Mouse (Mus musculus): ENCODE data around the gene Ptpn18. TPM values are rescaled to one million over a fixed set of nuclear protein-coding genes. Genes with fewer than 3 reads are reported as not detected.

Gene Ptpn18
- total RNA-seq, 1 experiment from 2014 or later, result 186 TPM

- ATAC-seq (replicated peaks in 1 of 2; ENCODE audit: insufficient read depth in 1 of 2, low FRiP score in 2 of 2, low TSS enrichment in 1 of 2, low read depth in 1 of 2, poor library complexity in 2 of 2, severe bottlenecking in 2 of 2), result peak in 1 of 2 experiments; percentile 54; a peak in 1 of 4 replicates
These were observed 31.9 kb downstream of the Ptpn18 start for GRCm38 (mm10) chr1:34491480-34491879.

GRCm38 (mm10) chr1:34502991-34503390, 43.4 kb downstream of the Ptpn18 start:
- ATAC-seq (replicated peaks in 1 of 2; ENCODE audit: insufficient read depth in 1 of 2, low FRiP score in 2 of 2, low TSS enrichment in 1 of 2, low read depth in 1 of 2, poor library complexity in 2 of 2, severe bottlenecking in 2 of 2), result no peak

DNA sequence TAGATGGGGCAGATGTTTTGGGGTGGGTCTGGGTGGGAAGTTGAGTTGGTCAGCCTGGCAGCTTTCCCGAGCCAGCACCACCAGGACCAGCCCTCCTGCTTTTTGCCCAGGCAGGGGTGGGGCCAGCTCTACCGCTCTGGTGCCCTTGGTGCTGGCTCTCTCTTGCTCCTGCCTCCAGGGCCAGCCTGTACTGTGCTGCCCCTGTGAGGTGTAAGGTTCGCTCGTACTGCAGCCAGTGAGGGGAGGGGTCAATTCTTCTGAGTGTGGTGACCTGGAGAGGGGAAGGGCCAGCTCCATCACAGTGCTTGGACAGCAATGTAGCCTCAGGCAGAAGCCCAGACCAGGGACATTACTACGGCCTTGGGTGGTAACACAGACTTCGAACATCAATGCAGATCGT, 45.7 kb downstream of the Ptpn18 start:
- ATAC-seq (replicated peaks in 1 of 2; ENCODE audit: insufficient read depth in 1 of 2, low FRiP score in 2 of 2, low TSS enrichment in 1 of 2, low read depth in 1 of 2, poor library complexity in 2 of 2, severe bottlenecking in 2 of 2), result no peak

DNA sequence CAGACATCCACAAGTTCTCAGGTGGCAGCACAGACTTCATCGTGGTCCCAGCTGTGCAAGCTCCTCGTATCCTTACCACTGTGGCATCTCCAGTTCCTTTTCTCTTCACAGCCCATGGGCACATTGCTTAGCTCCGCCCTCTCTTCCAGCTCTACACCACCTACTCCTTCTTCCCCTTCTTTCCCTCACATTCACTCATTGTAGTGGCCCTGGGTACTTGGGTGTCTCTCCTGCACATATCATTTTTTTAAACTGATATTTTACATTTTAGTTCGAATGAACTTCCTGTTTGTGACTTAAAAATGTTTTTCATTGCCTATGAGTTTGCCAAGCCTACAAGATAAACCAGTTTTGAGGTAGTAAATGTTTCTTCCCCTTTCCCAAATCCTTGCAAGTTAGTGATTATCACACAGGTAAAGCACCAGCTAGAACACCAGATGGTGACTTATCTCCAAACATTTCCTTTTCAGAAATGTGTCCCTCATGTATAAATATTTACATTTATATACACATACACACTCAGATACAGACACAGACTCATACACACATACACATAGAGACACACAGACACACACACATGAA, 46.5 kb downstream of the Ptpn18 start:
- peak; percentile 23 to 37; a peak in 2 of 4 replicates for ATAC-seq (replicated peaks in 1 of 2; ENCODE audit: insufficient read depth in 1 of 2, low FRiP score in 2 of 2, low TSS enrichment in 1 of 2, low read depth in 1 of 2, poor library complexity in 2 of 2, severe bottlenecking in 2 of 2)

- ATAC-seq (replicated peaks in 1 of 2; ENCODE audit: insufficient read depth in 1 of 2, low FRiP score in 2 of 2, low TSS enrichment in 1 of 2, low read depth in 1 of 2, poor library complexity in 2 of 2, severe bottlenecking in 2 of 2), result no peak
These were observed 48.4 kb downstream of the Ptpn18 start for GRCm38 (mm10) chr1:34507986-34508385.

- peak; percentile 88 to 91 for ATAC-seq (replicated peaks in 1 of 2; ENCODE audit: insufficient read depth in 1 of 2, low FRiP score in 2 of 2, low TSS enrichment in 1 of 2, low read depth in 1 of 2, poor library complexity in 2 of 2, severe bottlenecking in 2 of 2)
These were observed 51.0 kb downstream of the Ptpn18 start for GRCm38 (mm10) chr1:34510575-34510981.

DNA sequence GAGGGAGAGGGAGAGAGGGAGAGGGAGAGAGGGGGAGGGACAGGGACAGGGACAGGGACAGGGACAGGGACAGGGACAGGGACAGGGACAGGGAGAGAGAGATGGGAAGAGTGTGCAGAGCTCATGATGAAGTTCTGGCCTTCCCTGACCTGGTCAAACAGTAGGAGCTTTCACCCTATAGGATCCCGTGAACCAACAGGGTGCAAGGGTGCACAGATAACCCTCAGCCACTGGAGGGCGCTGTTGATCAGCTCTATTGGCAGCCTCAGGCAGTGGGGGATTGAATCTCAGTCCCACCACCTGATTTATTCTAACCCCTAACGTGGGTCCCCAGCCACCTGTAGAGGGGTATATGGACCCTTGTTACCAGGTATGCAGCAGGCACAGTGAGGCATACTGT, 51.5 kb downstream of the Ptpn18 start:
- ATAC-seq (replicated peaks in 1 of 2; ENCODE audit: insufficient read depth in 1 of 2, low FRiP score in 2 of 2, low TSS enrichment in 1 of 2, low read depth in 1 of 2, poor library complexity in 2 of 2, severe bottlenecking in 2 of 2), result peak; percentile 64 to 68

DNA sequence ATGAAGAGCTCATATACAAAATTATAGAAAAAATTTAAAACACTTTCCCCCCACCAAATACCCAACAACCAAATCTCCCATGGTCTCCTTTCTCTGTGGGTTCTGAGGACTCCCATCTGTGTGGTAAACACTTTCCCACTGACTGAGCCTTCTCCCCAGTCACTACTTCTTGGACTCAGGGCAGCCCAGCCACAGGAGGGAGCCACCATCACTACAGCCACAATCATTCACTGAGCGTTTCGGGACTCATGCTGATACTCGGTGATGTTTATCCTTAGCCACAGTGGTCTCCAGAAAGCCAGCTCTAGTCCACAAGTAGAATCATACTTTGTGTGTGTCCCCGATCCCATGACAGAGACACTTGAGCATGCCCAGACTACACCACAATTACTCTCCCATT, 53.5 kb downstream of the Ptpn18 start:
- no peak for ATAC-seq (replicated peaks in 1 of 2; ENCODE audit: insufficient read depth in 1 of 2, low FRiP score in 2 of 2, low TSS enrichment in 1 of 2, low read depth in 1 of 2, poor library complexity in 2 of 2, severe bottlenecking in 2 of 2)

DNA sequence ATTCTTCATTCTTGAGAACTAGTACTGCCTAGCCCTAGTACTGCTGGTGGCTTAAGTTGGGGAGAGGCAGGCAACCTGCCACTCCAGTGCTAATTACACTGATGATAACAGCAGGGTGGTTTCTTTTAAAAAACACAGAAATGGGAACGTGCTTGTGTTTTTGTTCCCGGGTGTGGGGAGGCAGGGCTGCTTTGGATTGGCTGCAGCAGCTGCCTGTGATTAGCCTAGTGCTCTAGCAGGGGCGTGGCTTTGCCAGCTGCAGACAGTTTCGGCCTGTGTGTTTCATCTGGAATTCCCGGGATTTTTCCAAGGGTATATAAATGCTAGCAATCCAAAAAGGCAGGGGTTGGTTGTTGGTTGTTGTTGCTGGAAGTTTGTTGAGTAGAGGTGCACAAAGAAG, 57.0 kb downstream of the Ptpn18 start:
- ATAC-seq (replicated peaks in 1 of 2; ENCODE audit: insufficient read depth in 1 of 2, low FRiP score in 2 of 2, low TSS enrichment in 1 of 2, low read depth in 1 of 2, poor library complexity in 2 of 2, severe bottlenecking in 2 of 2), result no peak

DNA sequence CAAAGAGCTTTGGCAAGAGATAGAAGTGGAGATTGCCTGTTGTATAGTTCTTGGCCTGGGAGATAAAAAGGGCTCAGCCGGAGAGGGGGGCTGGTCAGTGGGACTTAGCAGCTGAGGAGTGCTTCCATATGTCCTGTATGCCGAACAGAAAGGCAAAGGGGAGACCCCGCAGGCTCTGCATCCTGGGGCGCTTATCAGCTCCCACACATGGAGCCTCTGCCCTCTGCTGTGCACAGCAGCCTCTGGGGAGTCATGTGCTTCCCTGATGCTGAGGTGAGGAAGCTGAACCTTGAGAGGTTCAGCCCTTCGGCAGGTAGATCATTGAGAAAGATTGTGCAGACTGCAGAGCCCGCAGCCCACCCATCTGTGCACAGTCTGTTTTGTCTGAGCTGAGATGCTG, 57.7 kb downstream of the Ptpn18 start:
- peak; percentile 52 to 72 for ATAC-seq (replicated peaks in 1 of 2; ENCODE audit: insufficient read depth in 1 of 2, low FRiP score in 2 of 2, low TSS enrichment in 1 of 2, low read depth in 1 of 2, poor library complexity in 2 of 2, severe bottlenecking in 2 of 2)

DNA sequence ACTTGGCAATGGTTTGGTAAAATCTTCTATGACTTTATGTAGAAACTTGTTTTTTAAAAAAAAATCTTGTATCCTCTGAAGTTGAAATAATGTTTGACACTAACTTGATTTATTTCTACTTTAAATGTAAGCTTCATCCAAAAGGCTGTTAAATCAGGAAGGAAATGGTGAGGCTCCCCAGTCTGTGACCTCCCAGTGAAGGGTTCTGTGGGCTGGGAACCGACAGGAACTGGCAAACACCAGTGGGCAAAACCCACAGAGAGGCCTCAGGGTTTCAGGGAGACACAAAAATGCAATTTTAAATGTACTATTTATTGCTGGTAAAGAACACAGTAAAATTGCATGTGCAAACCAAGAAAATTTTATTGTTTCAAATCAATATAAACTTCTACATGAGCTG, 58.2 kb downstream of the Ptpn18 start:
- ATAC-seq (replicated peaks in 1 of 2; ENCODE audit: insufficient read depth in 1 of 2, low FRiP score in 2 of 2, low TSS enrichment in 1 of 2, low read depth in 1 of 2, poor library complexity in 2 of 2, severe bottlenecking in 2 of 2), result peak; percentile 70 to 72

DNA sequence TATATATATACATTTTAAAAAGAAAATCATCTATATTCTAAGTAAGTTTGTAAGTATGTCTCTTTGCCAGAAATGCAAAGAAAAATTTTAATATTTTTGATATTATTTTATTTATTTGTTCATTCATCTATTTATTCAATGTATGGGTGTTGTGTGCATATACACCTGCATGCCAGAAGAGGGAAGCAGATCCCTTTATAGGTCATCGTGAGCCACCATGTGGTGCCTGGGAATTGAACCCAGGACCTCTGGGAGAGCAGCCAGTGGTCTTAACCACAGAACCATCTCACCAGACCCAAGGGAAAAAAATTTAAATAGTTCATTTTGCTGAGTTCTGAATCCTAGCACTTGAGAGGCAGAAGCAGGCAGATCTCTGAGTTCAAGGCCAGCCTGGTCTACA, 58.7 kb downstream of the Ptpn18 start:
- ATAC-seq (replicated peaks in 1 of 2; ENCODE audit: insufficient read depth in 1 of 2, low FRiP score in 2 of 2, low TSS enrichment in 1 of 2, low read depth in 1 of 2, poor library complexity in 2 of 2, severe bottlenecking in 2 of 2), result no peak

GRCm38 (mm10) chr1:34522205-34522849, 62.8 kb downstream of the Ptpn18 start:
- ATAC-seq (replicated peaks in 1 of 2; ENCODE audit: insufficient read depth in 1 of 2, low FRiP score in 2 of 2, low TSS enrichment in 1 of 2, low read depth in 1 of 2, poor library complexity in 2 of 2, severe bottlenecking in 2 of 2), result no peak

DNA sequence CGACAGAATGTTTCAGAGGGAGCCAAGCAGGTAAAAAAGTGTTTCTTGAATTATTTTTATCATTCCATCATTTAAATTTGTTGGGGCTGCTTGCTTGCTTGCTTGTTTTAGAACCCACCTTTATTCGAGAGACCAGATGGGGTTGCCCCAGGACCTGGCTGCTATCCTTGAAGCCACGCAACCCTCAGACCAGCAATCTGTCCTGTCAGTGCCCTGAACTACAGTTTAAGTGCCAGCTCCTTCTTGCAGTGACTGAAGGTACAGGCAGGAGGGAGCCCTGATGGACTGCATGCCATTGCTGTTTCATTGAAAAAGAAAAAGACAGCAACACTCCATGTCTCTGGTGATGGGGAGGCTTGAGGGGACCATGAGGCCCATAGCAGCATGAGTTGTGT, 63.3 kb downstream of the Ptpn18 start:
- no peak for ATAC-seq (replicated peaks in 1 of 2; ENCODE audit: insufficient read depth in 1 of 2, low FRiP score in 2 of 2, low TSS enrichment in 1 of 2, low read depth in 1 of 2, poor library complexity in 2 of 2, severe bottlenecking in 2 of 2)

GRCm38 (mm10) chr1:34523647-34524046, 64.1 kb downstream of the Ptpn18 start:
- no peak for ATAC-seq (replicated peaks in 1 of 2; ENCODE audit: insufficient read depth in 1 of 2, low FRiP score in 2 of 2, low TSS enrichment in 1 of 2, low read depth in 1 of 2, poor library complexity in 2 of 2, severe bottlenecking in 2 of 2)

Other genes starting within 250 kb of the Ptpn18 start
- 49.9 and 52.8 TPM in 2 replicates for gene Ccdc115, start 20.1 kb upstream of the Ptpn18 start, total RNA-seq (2017)
- 23.6 and 36.7 TPM in 2 replicates for gene Imp4, start 19.9 kb upstream of the Ptpn18 start, total RNA-seq (2017)
- 0.40 TPM in 1 of 2 replicates, not detected in the other for gene Prss39, start 38.6 kb downstream of the Ptpn18 start, total RNA-seq (2017)
- 0.40 and 1.9 TPM in 2 replicates for gene Cfc1, start 75.9 kb downstream of the Ptpn18 start, total RNA-seq (2017)
- not detected in 2 replicates for gene Prss40, start 101.2 kb downstream of the Ptpn18 start, total RNA-seq (2017)
- not detected in 2 replicates for gene Amer3, start 119.9 kb downstream of the Ptpn18 start, total RNA-seq (2017)

All from hematopoietic stem cell, adult 5-6 weeks (primary cell).